Mouse (Mus musculus) G1E (cell line): ENCODE results near the gene Egr4. TPM values are rescaled to one million over a fixed set of nuclear protein-coding genes. Genes with fewer than 3 reads are reported as not detected.

Source experiments
- ATAC-seq: 2 replicates; pipeline ENCODE4 v1.8.0; 2016; ENCODE audit warnings: mild to moderate bottlenecking; ENCODE audit not compliant: insufficient number of reproducible peaks, poor library complexity, low FRiP score, severe bottlenecking; ENCODE audit errors: extremely low read depth
- DNase-seq: peaks from one replicate; pipeline ENCODE4 v3.0.0; 2012; ENCODE audit warnings: low spot score
- H3K27me3 ChIP-seq: 2 replicates; pipeline ENCODE4 v1.6.1; 2012; ENCODE audit warnings: mild to moderate bottlenecking, low read length, inconsistent platforms; ENCODE audit not compliant: insufficient read depth
- H3K36me3 ChIP-seq: replicated peaks from 2 replicates; pipeline ENCODE3; 2012; ENCODE audit warnings: mild to moderate bottlenecking, inconsistent platforms
- H3K4me1 ChIP-seq: 2 replicates; pipeline ENCODE4 v1.6.1; 2012; ENCODE audit warnings: low read depth, low read length, inconsistent platforms, mixed read lengths; ENCODE audit not compliant: insufficient read depth
- H3K4me3 ChIP-seq: 2 replicates; pipeline ENCODE4 v1.5.1; 2012; ENCODE audit warnings: low read depth, mild to moderate bottlenecking, inconsistent platforms, low read length, moderate library complexity, mixed read lengths
- H3K9me3 ChIP-seq: replicated peaks from 2 replicates; pipeline ENCODE4 v1.6.1; 2012; ENCODE audit warnings: inconsistent platforms
- CTCF ChIP-seq: IDR thresholded peaks from 2 replicates; pipeline ENCODE4 v1.5.1; 2012; ENCODE audit warnings: low read depth, low read length, inconsistent platforms, mixed read lengths
- GATA1 ChIP-seq: IDR thresholded peaks from 2 replicates; pipeline ENCODE4 v1.6.1; 2012; ENCODE audit warnings: borderline replicate concordance, low read length, inconsistent platforms, mixed read lengths
- GATA2 ChIP-seq: IDR thresholded peaks from 2 replicates; pipeline ENCODE4 v1.6.1; 2012; ENCODE audit warnings: low read depth, low read length, inconsistent platforms, borderline replicate concordance
- POLR2AphosphoS5 ChIP-seq: IDR thresholded peaks from 2 replicates; pipeline ENCODE4 v1.6.1; 2012; ENCODE audit warnings: low read depth, low read length, inconsistent platforms; ENCODE audit not compliant: insufficient replicate concordance
- TAL1 ChIP-seq: conservative IDR thresholded peaks from 2 replicates; pipeline ENCODE4 v1.6.1; 2012; ENCODE audit warnings: low read depth, low read length, inconsistent platforms, mixed read lengths
- polyA plus RNA-seq: library from polyadenylated mRNA; stranded (reverse); fragments of >175 nt; gene quantifications from 2 replicates; pipeline ENCODE4 v1.2.3, GENCODE M21; 2012
- total RNA-seq, 2 experiments: library from RNA; stranded (forward) in 1 of 2; stranded (reverse) in 1 of 2; fragments of 200-1000 nt in 1 of 2; fragments of >200 nt in 1 of 2; fragmentation: Nextera tagmentation in 1 of 2; gene quantifications; 2 replicates each; pipeline ENCODE4 v1.2.3; 2014 to 2017

Egr4 gene
- total and polyA plus RNA-seq, 3 experiments: not detected

DNA sequence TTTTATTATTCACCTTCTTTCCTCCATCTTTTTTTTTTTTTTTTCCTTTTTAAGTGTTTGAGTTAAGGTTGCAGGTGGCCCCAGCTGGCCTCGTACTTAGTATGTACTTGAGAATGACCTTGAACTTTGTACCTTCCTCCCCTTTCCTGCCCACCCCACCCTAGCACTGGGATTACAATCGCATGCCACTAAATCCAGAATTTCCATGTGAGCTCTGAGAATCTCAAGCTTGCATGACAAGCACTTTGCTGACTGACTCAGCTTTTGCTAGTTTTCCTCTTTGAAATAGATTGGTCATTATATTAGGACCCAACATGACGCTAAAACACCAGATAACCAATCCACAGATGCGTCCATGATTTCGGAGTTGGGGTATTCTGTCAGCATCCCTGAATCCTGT, 8.6 kb upstream of the Egr4 start:
- DNase-seq: no peak
- ATAC-seq: no peak
- TF ChIP-seq TAL1: no peak
- TF ChIP-seq CTCF: no peak
- no peak for TF ChIP-seq POLR2AphosphoS5
- no peak for TF ChIP-seq GATA2
- TF ChIP-seq GATA1: no peak
- Histone ChIP-seq H3K27me3 (0 out of 2 replicates have a peak, but pooled peaks cover 2% of the 10 kb centered on the region), H3K4me3 (no peak overlapping the region), H3K4me1 (no peaks in the 10 kb centered on the region), H3K36me3 (no peaks in the 10 kb centered on the region), H3K9me3 (no peaks in the 10 kb centered on the region)

DNA sequence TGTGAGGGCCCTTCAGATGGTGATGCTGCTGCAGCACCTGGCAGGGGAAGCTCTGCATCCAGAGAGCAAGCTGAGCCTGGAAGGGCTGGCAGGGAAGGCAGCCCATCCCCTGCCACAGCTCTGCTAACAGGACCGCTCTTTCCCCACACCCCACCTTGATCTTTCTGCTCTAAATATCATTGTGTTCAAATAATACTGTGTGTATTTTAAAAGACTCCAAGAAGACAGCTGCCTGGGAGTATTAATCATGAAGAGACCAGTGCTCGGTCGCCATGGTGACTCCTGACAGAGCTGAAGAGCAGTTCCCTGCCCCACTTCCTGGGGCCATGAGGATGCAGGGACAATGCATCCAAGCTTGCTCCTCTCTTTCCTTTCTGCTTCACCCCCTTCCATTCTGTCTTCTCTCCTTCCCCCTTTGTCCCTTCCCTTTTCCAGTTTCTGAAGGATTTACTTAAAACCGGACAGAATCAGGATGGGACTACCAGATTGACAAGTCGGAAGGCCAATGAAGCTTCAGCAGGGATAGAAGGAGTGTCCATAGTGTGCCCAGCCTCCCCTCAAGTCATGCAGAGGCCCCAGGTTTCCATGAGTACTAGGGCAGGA, 4.8 kb upstream of the Egr4 start:
- H3K27me3 ChIP-seq: peaks cover 5% of the 10 kb centered on the region; the same call in 1 of the 2 replicates
- TF ChIP-seq TAL1: no peak
- no peak for TF ChIP-seq CTCF
- TF ChIP-seq GATA2: no peak
- TF ChIP-seq POLR2AphosphoS5: no peak
- no peak for TF ChIP-seq GATA1
- H3K4me1 ChIP-seq: no peaks in the 10 kb centered on the region
- peaks cover 3% of the 10 kb centered on the region; the same call in 1 of the 2 replicates for H3K9me3 ChIP-seq
- DNase-seq (no peak), ATAC-seq (no peak)
- H3K4me3 ChIP-seq: no peak overlapping the region
- no peaks in the 10 kb centered on the region for H3K36me3 ChIP-seq

- ATAC-seq (no peak), DNase-seq (no peak)
- Histone ChIP-seq H3K27me3 (peaks cover 5% of the 10 kb centered on the region; the same call in 1 of the 2 replicates), H3K36me3 (no peaks in the 10 kb centered on the region), H3K4me1 (no peaks in the 10 kb centered on the region), H3K9me3 (peaks cover 23% of the 10 kb centered on the region), H3K4me3 (no peak overlapping the region)
- TF ChIP-seq GATA1 (no peak), POLR2AphosphoS5 (no peak), CTCF (no peak), TAL1 (no peak), GATA2 (no peak)
Observed at GRCm38 (mm10) chr6:85515941-85516340, 2.6 kb upstream of the Egr4 start.

DNA sequence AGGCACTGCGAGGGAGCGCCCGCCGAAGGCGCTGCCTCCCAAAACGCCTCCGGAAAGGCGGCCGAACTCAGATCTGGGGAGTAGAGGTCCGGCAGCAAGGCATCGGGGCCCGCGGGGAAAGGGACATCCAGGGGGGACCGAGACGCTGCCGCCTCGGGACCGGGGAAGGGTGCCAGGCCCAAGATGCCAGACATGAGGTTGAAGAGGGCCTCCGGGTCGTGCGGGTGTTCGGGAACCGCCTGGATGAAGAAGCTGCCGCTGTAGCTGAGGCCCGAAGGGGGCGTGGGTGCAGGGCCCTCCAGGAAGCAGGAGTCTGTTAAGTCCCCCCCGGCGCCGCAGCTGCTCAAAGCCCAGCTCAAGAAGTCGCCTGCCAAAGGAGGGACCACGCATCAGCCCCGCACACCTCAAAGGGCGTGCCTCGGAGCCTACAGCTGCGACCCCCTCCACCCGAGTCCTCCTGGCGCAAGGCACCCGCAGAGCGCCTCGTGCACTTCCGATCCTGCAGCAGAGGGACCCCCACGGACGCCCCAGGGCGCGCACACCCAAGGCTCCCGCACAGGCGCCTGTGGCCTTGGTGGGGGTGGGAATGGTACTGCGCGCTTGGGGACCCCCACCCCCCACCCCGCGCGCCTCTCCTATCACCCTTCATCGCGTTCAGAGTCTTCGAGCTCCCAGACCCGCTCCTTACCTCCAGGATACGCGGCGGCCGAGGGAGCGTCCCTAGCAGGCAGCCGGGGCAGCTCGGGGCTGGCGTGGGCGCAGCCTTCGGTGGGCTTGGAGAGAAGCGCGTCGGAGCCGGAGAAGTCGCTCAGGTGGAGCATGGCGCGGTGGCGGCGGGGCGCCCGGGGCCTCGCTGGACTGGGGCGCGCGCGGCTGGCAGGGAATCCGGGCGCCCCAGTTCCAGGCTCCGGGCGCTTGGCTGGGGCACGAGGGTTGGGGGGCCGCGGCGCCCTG, 535 bp downstream of the Egr4 start:
- no peak overlapping the region; the same call in 1 of the 2 replicates for H3K4me3 ChIP-seq
- no peak for DNase-seq
- TF ChIP-seq CTCF (no peak), GATA2 (no peak), GATA1 (no peak), TAL1 (no peak), POLR2AphosphoS5 (no peak)
- ATAC-seq: no peak
- H3K36me3 ChIP-seq: no peaks in the 10 kb centered on the region
- H3K9me3 ChIP-seq: peaks cover 23% of the 10 kb centered on the region
- H3K27me3 ChIP-seq: peaks cover 3% of the 10 kb centered on the region; the same call in 1 of the 2 replicates
- no peaks in the 10 kb centered on the region for H3K4me1 ChIP-seq

- Histone ChIP-seq H3K9me3 (peaks cover 23% of the 10 kb centered on the region), H3K4me1 (no peaks in the 10 kb centered on the region), H3K4me3 (peak overlapping the region; percentile 7; the same call in 1 of the 2 replicates), H3K36me3 (no peaks in the 10 kb centered on the region), H3K27me3 (peaks cover 2% of the 10 kb centered on the region; the same call in 1 of the 2 replicates)
- no peak for DNase-seq
- no peak for ATAC-seq
- TF ChIP-seq TAL1: no peak
- no peak for TF ChIP-seq GATA2
- TF ChIP-seq CTCF: no peak
- TF ChIP-seq GATA1: no peak
- no peak for TF ChIP-seq POLR2AphosphoS5
Observed at GRCm38 (mm10) chr6:85512056-85512440, 1.3 kb downstream of the Egr4 start.
